Mouse (Mus musculus): ENCODE results near the gene 2010300C02Rik. TPM values are rescaled to one million over a fixed set of nuclear protein-coding genes. Genes with fewer than 3 reads are reported as not detected.
"Not testable (repeated sequence)": the region's sequence is repeated elsewhere in the genome, so short reads cannot be mapped to it uniquely, and the experiment has no call there.

Gene 2010300C02Rik
- total RNA-seq, 2 experiments from 2014 or later = 0.05 TPM; not detected in 1

GRCm38 (mm10) chr1:37600640-37601175 lies 119.2 kb downstream of the 2010300C02Rik start:
- ATAC-seq (replicated peaks; ENCODE audit: low FRiP score, low TSS enrichment, poor library complexity, severe bottlenecking) = no peak

DNA sequence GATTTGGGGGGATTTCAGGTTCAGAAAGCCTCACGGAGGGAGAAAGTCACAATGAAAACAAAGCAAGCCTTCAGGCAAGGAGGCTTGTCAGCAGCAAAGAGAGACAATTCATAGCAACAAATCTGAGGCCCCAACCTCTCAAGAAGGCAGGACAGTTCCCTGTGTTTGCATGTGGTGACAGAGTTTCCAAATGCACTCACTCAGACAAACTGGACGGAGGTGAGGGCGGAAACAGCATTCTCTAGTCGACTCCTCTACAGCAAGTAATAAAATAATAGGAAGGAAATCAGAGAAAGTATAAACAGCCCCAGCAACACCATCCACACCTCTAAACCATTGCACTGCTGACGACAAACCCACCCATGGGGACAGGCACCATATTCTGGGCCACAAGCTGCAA lies 120.9 kb downstream of the 2010300C02Rik start:
- no peak for ATAC-seq (replicated peaks; ENCODE audit: low FRiP score, low TSS enrichment, poor library complexity, severe bottlenecking)

DNA sequence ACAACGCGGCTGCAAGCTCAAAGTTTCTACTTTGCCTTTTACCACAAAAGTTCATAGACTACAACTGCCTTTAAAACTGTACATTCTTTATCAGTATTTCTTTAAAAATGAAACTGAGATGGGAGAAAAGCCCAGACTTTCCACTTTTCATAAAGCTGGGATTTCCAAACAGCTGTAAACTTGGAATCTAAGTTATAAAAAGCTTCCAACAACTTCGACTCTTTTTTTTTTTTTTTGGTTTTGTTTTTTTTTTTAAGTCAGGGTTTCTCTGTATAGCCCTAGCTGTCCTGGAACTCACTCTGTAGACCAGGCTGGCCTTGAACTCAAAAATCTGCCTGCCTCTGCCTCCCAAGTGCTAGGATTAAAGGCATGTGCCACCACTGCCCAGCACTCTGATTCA lies 125.1 kb downstream of the 2010300C02Rik start:
- ATAC-seq (replicated peaks; ENCODE audit: low FRiP score, low TSS enrichment, poor library complexity, severe bottlenecking) = not testable (repeated sequence)

DNA sequence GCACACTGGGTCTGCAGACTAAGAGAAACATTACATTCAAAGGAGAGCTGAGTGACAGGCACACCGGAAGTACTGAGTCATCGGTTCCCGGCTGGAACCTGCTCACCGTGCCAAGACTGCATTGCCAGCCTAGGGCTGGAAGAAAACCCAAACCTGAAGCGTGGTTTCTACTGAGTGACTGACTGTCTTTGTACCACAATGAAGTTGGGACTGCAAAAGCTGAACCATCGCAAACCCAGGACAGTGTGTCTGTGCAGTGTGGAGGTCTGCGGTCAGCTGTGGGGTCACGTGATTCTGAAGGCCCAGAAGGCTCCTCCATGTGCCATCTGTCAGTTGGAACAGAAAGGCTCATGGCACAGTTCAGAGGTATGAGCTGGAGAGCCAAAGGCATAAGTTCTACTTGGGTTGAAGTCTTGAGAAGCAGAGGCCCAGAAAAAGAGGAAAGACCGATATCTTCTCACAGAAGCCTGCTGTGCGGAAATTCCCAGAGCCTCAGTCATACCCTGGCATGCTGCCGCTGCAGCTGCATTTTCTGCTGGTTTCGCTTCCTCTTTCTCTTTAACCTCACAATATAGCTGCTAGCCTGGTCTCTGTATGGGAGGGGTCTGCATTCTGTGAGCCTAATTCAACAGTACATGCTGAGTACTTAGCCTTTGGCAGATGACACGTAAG lies 133.9 kb downstream of the 2010300C02Rik start:
- ATAC-seq (replicated peaks; ENCODE audit: low FRiP score, low TSS enrichment, poor library complexity, severe bottlenecking) = peak; percentile 67

- no peak for ATAC-seq (replicated peaks; ENCODE audit: low FRiP score, low TSS enrichment, poor library complexity, severe bottlenecking)
Observed at GRCm38 (mm10) chr1:37583795-37584464, 136.0 kb downstream of the 2010300C02Rik start.

GRCm38 (mm10) chr1:37583167-37583566 lies 136.7 kb downstream of the 2010300C02Rik start:
- no peak for ATAC-seq (replicated peaks; ENCODE audit: low FRiP score, low TSS enrichment, poor library complexity, severe bottlenecking)

GRCm38 (mm10) chr1:37579686-37580085 lies 140.2 kb downstream of the 2010300C02Rik start:
- ATAC-seq (replicated peaks; ENCODE audit: low FRiP score, low TSS enrichment, poor library complexity, severe bottlenecking) = no peak

DNA sequence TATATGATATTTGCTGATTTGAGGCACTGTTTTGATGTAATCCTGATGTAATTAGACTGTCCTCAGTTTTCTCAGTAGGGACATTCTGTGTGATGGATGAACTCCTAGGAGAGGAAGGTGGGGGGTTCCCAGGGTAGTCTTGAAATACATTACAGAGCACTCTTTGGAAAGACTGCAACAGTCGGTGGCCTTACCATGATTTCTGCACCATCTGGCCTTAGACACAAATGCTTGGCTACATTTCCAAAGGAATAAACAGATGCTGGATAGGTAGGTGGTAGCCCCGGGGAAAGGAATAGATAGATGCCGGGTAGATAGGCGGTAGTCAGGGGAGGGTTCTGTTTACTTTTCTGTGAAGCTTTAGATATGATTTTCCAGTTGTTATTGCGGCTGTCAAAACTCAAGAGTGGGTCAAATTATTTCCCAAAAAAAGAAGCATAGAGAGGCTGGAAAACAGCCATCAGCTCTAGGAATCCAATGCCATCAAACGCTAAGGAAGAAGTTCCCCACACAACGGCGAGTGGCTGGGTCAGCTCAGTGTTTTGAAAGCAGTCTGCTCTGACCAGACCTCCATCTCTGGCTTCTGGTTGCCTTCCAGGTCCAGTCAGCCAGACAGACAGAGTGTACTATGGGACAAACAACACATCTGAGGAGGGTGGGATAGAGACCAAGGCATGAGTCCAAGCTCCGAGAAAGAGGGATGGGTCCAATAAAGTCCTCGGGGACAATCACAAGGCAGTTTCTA lies 147.2 kb downstream of the 2010300C02Rik start:
- ATAC-seq (replicated peaks; ENCODE audit: low FRiP score, low TSS enrichment, poor library complexity, severe bottlenecking) = no peak

GRCm38 (mm10) chr1:37568379-37568778 lies 151.5 kb downstream of the 2010300C02Rik start:
- no peak for ATAC-seq (replicated peaks; ENCODE audit: low FRiP score, low TSS enrichment, poor library complexity, severe bottlenecking)

DNA sequence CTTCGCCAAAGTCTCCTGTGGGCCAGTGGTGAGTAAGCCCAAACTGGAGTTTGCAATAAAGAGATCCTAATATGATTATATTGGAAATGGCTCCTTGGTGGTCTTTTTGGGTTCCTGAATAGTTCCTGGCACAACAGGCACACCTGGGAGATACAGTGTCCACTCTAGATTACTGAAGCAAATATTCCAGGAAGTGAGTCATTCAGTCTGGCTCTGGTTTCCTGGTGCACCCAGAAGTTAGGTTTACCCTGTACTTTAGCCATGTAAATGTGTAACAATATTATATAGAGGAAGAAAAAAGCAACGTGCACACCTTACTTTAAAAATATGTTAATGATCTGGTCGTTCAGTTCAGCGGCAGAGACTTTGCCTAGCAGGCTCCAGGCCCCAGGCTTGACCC lies 153.1 kb downstream of the 2010300C02Rik start:
- no peak for ATAC-seq (replicated peaks; ENCODE audit: low FRiP score, low TSS enrichment, poor library complexity, severe bottlenecking)

DNA sequence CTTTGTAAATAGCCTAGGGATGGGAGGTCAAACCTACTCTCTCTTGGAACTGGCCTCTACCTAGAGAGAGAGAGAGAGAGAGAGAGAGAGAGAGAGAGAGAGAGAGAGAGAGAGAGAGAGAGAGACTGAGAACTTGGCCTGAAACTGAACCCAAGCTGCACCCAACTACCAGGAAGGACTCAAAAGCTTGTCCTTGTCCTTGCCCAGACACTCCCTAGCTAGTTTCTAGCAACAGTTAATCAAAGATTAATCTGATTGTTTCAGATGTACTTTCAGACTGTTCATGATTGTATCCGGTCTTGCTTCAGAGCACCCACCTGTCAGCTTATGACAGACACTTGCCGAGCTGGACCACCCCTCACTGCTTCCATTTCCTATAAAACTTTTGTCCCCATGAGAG lies 153.5 kb downstream of the 2010300C02Rik start:
- ATAC-seq (replicated peaks; ENCODE audit: low FRiP score, low TSS enrichment, poor library complexity, severe bottlenecking) = no peak

GRCm38 (mm10) chr1:37565396-37565795 lies 154.5 kb downstream of the 2010300C02Rik start:
- no peak for ATAC-seq (replicated peaks; ENCODE audit: low FRiP score, low TSS enrichment, poor library complexity, severe bottlenecking)

DNA sequence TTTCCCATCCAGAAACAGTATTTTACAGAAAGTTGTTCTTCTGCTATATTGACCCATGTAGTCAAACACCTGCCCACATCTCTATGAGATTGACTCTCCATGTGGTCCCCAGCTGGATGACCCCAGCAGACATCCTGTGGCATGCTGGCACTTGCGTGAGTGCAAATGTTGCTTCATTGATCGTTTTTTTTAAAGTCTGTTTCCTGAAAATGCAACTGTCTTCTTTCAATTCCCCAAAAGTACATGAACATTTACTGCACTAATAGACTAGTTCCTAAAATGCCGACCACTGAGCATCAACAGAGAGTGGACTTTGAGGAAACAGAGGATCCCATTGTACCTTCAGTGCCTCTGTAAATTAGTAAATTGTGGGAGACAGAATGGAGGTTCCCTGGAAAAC lies 157.9 kb downstream of the 2010300C02Rik start:
- ATAC-seq (replicated peaks; ENCODE audit: low FRiP score, low TSS enrichment, poor library complexity, severe bottlenecking) = no peak

Other genes with a start within 250 kb of the 2010300C02Rik start
- gene Mgat4a, start 179.1 kb downstream of the 2010300C02Rik start, total RNA-seq (2014; fragmentation: Nextera tagmentation) = 12.9 and 17.7 TPM in 2 replicates
- gene Mgat4a, start 179.1 kb downstream of the 2010300C02Rik start, total RNA-seq (2017) = 2.9 and 7.1 TPM in 2 replicates
- 1.4 and 2.4 TPM in 2 replicates for gene Tsga10, start 146.3 kb upstream of the 2010300C02Rik start, total RNA-seq (2014; fragmentation: Nextera tagmentation)
- 2.2 and 4.6 TPM in 2 replicates for gene Tsga10, start 146.3 kb upstream of the 2010300C02Rik start, total RNA-seq (2017)
- 6.3 and 13.1 TPM in 2 replicates for gene Lipt1, start 151.7 kb upstream of the 2010300C02Rik start, total RNA-seq (2014; fragmentation: Nextera tagmentation)
- 5.5 and 5.8 TPM in 2 replicates for gene Lipt1, start 151.7 kb upstream of the 2010300C02Rik start, total RNA-seq (2017)
- gene Mitd1, start 170.3 kb upstream of the 2010300C02Rik start, total RNA-seq (2014; fragmentation: Nextera tagmentation) = 35.8 and 79.7 TPM in 2 replicates
- 58.4 and 68.1 TPM in 2 replicates for gene Mitd1, start 170.3 kb upstream of the 2010300C02Rik start, total RNA-seq (2017)
- gene Mrpl30, start 170.4 kb upstream of the 2010300C02Rik start, total RNA-seq (2014; fragmentation: Nextera tagmentation) = 306 and 339 TPM in 2 replicates
- gene Mrpl30, start 170.4 kb upstream of the 2010300C02Rik start, total RNA-seq (2017) = 255 and 318 TPM in 2 replicates
- gene Lyg2, start 196.4 kb upstream of the 2010300C02Rik start, total RNA-seq (2014; fragmentation: Nextera tagmentation) = not detected in 2 replicates
- not detected in 2 replicates for gene Lyg2, start 196.4 kb upstream of the 2010300C02Rik start, total RNA-seq (2017)
- gene Lyg1, start 237.7 kb upstream of the 2010300C02Rik start, total RNA-seq (2014; fragmentation: Nextera tagmentation) = not detected in 2 replicates
- gene Lyg1, start 237.7 kb upstream of the 2010300C02Rik start, total RNA-seq (2017) = not detected in 2 replicates

All from megakaryocyte-erythroid progenitor cell, adult 5-6 weeks (primary cell).